17 mouse cellular contexts compared by ENCODE assay signal in genomic region chr7:142408686-142409085, GRCm38 (mm10). TPM values are rescaled to one million over a fixed set of nuclear protein-coding genes. Genes with fewer than 3 reads are reported as not detected.
"Had no signal": no experiment of that assay in that cellular context is flagged by ENCODE, and none has a peak within 500 bp of the region (broad histone marks: within the 10 kb centered on the region; RNA-seq: fewer than 3 reads in every experiment).

No protein-coding gene starts in this region.

- H3K4me3 ChIP-seq: neural tube, embryonic 13.5 days; neural tube, embryonic 15.5 days; stomach, embryonic 15.5 days had no signal

- H3K27me3 ChIP-seq: neural tube, embryonic 13.5 days; neural tube, embryonic 15.5 days; stomach, embryonic 15.5 days had no signal

- H3K27ac ChIP-seq: neural tube, embryonic 13.5 days; neural tube, embryonic 15.5 days; stomach, embryonic 15.5 days; stomach, postnatal 0 days had no signal

- DNase-seq: retina, postnatal 1 day; right cerebral cortex, adult 18-20 months; right cerebral cortex, postnatal 14 days; right cerebral cortex, postnatal 25 days; right cerebral cortex, postnatal 4 days; spleen, adult 18-20 months; thymus, adult 18-20 months had no signal

- H3K4me1 ChIP-seq: neural tube, embryonic 13.5 days; neural tube, embryonic 15.5 days; stomach, embryonic 15.5 days had no signal

RNA-seq across cellular contexts. Expression of gene Syt8, which starts 26.0 kb away (rescaled TPM):
- polyA plus RNA-seq: neural tube, embryonic 13.5 days; neural tube, embryonic 14.5 days had no signal

RNA-seq across cellular contexts. Expression of gene Gm49369, which starts 26.2 kb away (rescaled TPM):
- polyA plus RNA-seq: neural tube, embryonic 15.5 days; small intestine, adult 2 months; spleen, adult 2 months; stomach, embryonic 14.5 days; stomach, embryonic 16.5 days; testis, adult 2 months had no signal

RNA-seq across cellular contexts. Expression of gene Tnni2, which starts 32.9 kb away (rescaled TPM):
- polyA plus RNA-seq: testis, adult 2 months had no signal

RNA-seq across cellular contexts. Expression of gene Ifitm10, which starts 35.1 kb away (rescaled TPM):
- polyA plus RNA-seq: testis, adult 2 months had no signal
